Comparison of ENCODE assay signal across 9 mouse cellular contexts in the genomic region with DNA sequence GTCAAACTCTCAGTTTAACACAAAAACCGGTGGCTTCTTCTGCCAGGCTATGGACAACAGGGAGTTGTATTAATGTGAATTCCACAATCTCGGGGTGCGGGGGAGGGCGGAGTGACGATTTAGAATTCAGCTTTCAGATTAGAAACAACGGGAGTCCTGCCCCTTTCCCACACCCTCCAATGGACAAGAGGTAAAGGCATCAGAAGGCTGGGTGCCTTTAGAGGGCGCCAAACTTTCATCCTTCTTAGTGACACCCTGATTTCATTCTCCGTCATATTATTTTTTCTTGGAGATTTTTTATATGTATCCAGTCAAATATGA. TPM values are rescaled to one million over a fixed set of nuclear protein-coding genes. Genes with fewer than 3 reads are reported as not detected.
A peak's percentile ranks its signal among the peaks of the same experiment; 100 is the strongest.
DNase-seq lines count a peak whose midpoint lies in the region; ATAC-seq and TF ChIP-seq lines count a peak whose summit lies in the region.
"Had no signal": no experiment of that assay in that cellular context is flagged by ENCODE, and none has a peak within 500 bp of the region (broad histone marks: within the 10 kb centered on the region; RNA-seq: fewer than 3 reads in every experiment).

A gene (minus strand): TSS at position 137 of the 321 bp plus-strand sequence.

- no peaks in the 10 kb centered on the region for H3K27me3 ChIP-seq in heart, embryonic 10.5 days (ENCODE audit: insufficient read depth, poor library complexity, severe bottlenecking)
- no peaks in the 10 kb centered on the region for H3K27me3 ChIP-seq in hindbrain, postnatal 0 days (ENCODE audit: insufficient read depth, low read length)
- H3K27me3 ChIP-seq in liver, adult 2 months (ENCODE audit: control insufficient read depth, insufficient read depth, low read length): no peaks in the 10 kb centered on the region
- H3K27me3 ChIP-seq: neural tube, embryonic 13.5 days had no signal

- H3K4me2 ChIP-seq in hindbrain, postnatal 0 days (ENCODE audit: low read depth, low read length): peak within 1 kb of the TSS; percentile 27; the same call in 1 of the 2 replicates
- H3K4me2 ChIP-seq: neural tube, embryonic 13.5 days had no signal

- no peaks in the 10 kb centered on the region for H3K9me3 ChIP-seq in heart, embryonic 10.5 days
- no peaks in the 10 kb centered on the region for H3K9me3 ChIP-seq in hindbrain, postnatal 0 days (ENCODE audit: low read length)
- H3K9me3 ChIP-seq: neural tube, embryonic 13.5 days had no signal

- DNase-seq in heart, adult 11 months: peak; percentile 92
- DNase-seq in heart, embryonic 10.5 days (ENCODE audit: low spot score): no peak
- peak; percentile 27 for DNase-seq in ES-CJ7 (ENCODE audit: low read depth, low spot score)
- peak; percentile 32 for DNase-seq in embryo, embryonic 10.5 days (ENCODE audit: low spot score)
- DNase-seq in hindbrain, postnatal 0 days (ENCODE audit: low spot score): peak; percentile 42
- DNase-seq in liver, adult 2 months (ENCODE audit: extremely low read depth, low read depth, low spot score): peak; percentile 77
- peak; percentile 29 for DNase-seq in retina, postnatal 1 day

- no peaks in the 10 kb centered on the region for H3K4me1 ChIP-seq in heart, embryonic 10.5 days
- no peaks in the 10 kb centered on the region for H3K4me1 ChIP-seq in hindbrain, postnatal 0 days (ENCODE audit: insufficient read depth, low read length)
- H3K4me1 ChIP-seq in liver, adult 2 months (ENCODE audit: control insufficient read depth, insufficient read depth, low read length): peaks cover 11% of the 10 kb centered on the region; the same call in 1 of the 2 replicates
- H3K4me1 ChIP-seq: neural tube, embryonic 13.5 days had no signal

- H3K36me3 ChIP-seq in heart, embryonic 10.5 days: no peaks in the 10 kb centered on the region
- H3K36me3 ChIP-seq in hindbrain, postnatal 0 days (ENCODE audit: insufficient read depth, low read length): no peaks in the 10 kb centered on the region
- peaks cover 6% of the 10 kb centered on the region; the same call in 1 of the 2 replicates for H3K36me3 ChIP-seq in liver, adult 2 months (ENCODE audit: control insufficient read depth, insufficient read depth, low read length)
- H3K36me3 ChIP-seq: neural tube, embryonic 13.5 days had no signal

- ATAC-seq in hindbrain, postnatal 0 days: no peak
- no peak for ATAC-seq in erythroblast, adult 5-6 weeks (replicated peaks; ENCODE audit: low FRiP score, poor library complexity, severe bottlenecking)

- no peak for TF ChIP-seq POLR2A in liver, adult 2 months (IDR thresholded peaks at IDR 0.05; ENCODE audit: extremely low read depth, insufficient read depth, low read length)

- no peak within 1 kb of the TSS for H3K9ac ChIP-seq in hindbrain, postnatal 0 days (replicated peaks; ENCODE audit: low read length)
- peak within 1 kb of the TSS; percentile 75 for H3K9ac ChIP-seq in liver, adult 2 months (ENCODE audit: low read depth, low read length)
- H3K9ac ChIP-seq: neural tube, embryonic 13.5 days had no signal

- WGBS in heart, embryonic 10.5 days: 39% methylated on average over 8 of the region's 8 CpGs
- 36% methylated on average over 8 of the region's 8 CpGs for WGBS in hindbrain, postnatal 0 days
- WGBS in liver, adult 2 months: 12% methylated on average over 8 of the region's 8 CpGs

- H3K4me3 ChIP-seq in heart, embryonic 10.5 days: no peak within 1 kb of the TSS
- no peak within 1 kb of the TSS for H3K4me3 ChIP-seq in hindbrain, postnatal 0 days (ENCODE audit: low read length)
- peak within 1 kb of the TSS; percentile 74 for H3K4me3 ChIP-seq in liver, adult 2 months (ENCODE audit: insufficient read depth, low read depth, low read length)
- H3K4me3 ChIP-seq: neural tube, embryonic 13.5 days had no signal

- peak; percentile 53 for TF ChIP-seq CTCF in hindbrain, postnatal 0 days (IDR thresholded peaks at IDR 0.05; ENCODE audit: low read depth)
- TF ChIP-seq CTCF in liver, adult 2 months (IDR thresholded peaks at IDR 0.05; ENCODE audit: low read depth, low read length): peak; percentile 36

- no peaks in the 10 kb centered on the region for H3K79me2 ChIP-seq in liver, adult 2 months (ENCODE audit: control insufficient read depth, insufficient read depth, low read length)

- no peak within 1 kb of the TSS for H3K27ac ChIP-seq in heart, embryonic 10.5 days
- H3K27ac ChIP-seq in hindbrain, postnatal 0 days: no peak within 1 kb of the TSS
- peak within 1 kb of the TSS; percentile 53 for H3K27ac ChIP-seq in liver, adult 2 months (replicated peaks; ENCODE audit: insufficient read depth, low read depth, low read length)
- H3K27ac ChIP-seq: neural tube, embryonic 13.5 days had no signal

RNA-seq across cellular contexts. Expression of the gene that starts here (rescaled TPM):
- polyA plus RNA-seq in heart, embryonic 10.5 days (2016; fragmentation: Nextera tagmentation; extraction: Ambion mirVana): 0.08 TPM in 1 of 2 replicates, not detected in the other
- 0.52 and 0.90 TPM in 2 replicates for total RNA-seq in hindbrain, postnatal 0 days (2014; rRNA removed)
- 0.96 and 1.1 TPM in 2 replicates for polyA plus RNA-seq in hindbrain, postnatal 0 days (2015; fragmentation: Nextera tagmentation; extraction: Ambion mirVana)
- total RNA-seq in liver, adult 2 months (2014; rRNA removed): 14.4 and 16.2 TPM in 2 replicates
- 7.7 and 8.1 TPM in 2 replicates for polyA plus RNA-seq in liver, adult 2 months (2012; rRNA removed)
- not detected in 2 replicates for total RNA-seq in erythroblast, adult 5-6 weeks (2015; ENCODE audit: low replicate concordance)
- not detected in 2 replicates for total RNA-seq in erythroblast, adult 5-6 weeks (2017; ENCODE audit: low replicate concordance)
